Mouse (Mus musculus) R1 (cell line): ENCODE measurements around the gene Dpf2.
"Not testable (repeated sequence)": the region's sequence is repeated elsewhere in the genome, so short reads cannot be mapped to it uniquely, and the experiment has no call there.

ENCODE experiments used
- DNase-seq: peaks from one replicate; pipeline ENCODE4 v3.0.0-alpha.2; 2018; ENCODE audit warnings: low read depth, low spot score

Gene Dpf2

GRCm38 (mm10) chr19:5893282-5894001 is 19.4 kb downstream of the Dpf2 start:
- no peak for DNase-seq

- no peak for DNase-seq
Measured at GRCm38 (mm10) chr19:5892735-5893134, 20.1 kb downstream of the Dpf2 start.

- DNase-seq: no peak
Measured at GRCm38 (mm10) chr19:5892262-5892661, 20.5 kb downstream of the Dpf2 start.

- DNase-seq: no peak
Measured at GRCm38 (mm10) chr19:5891521-5892258, 21.1 kb downstream of the Dpf2 start.

- no peak for DNase-seq
Measured at GRCm38 (mm10) chr19:5889211-5889610, 23.6 kb downstream of the Dpf2 start.

GRCm38 (mm10) chr19:5887234-5887815 is 25.5 kb downstream of the Dpf2 start:
- no peak for DNase-seq

- peak; percentile 56 for DNase-seq
Measured at GRCm38 (mm10) chr19:5885838-5886237, 27.0 kb downstream of the Dpf2 start.

GRCm38 (mm10) chr19:5883935-5884334 is 28.9 kb downstream of the Dpf2 start:
- no peak for DNase-seq

GRCm38 (mm10) chr19:5882079-5882478 is 30.7 kb downstream of the Dpf2 start:
- not testable (repeated sequence) for DNase-seq

GRCm38 (mm10) chr19:5881155-5881554 is 31.7 kb downstream of the Dpf2 start:
- DNase-seq: no peak

GRCm38 (mm10) chr19:5879735-5880134 is 33.1 kb downstream of the Dpf2 start:
- DNase-seq: no peak

GRCm38 (mm10) chr19:5878916-5879315 is 33.9 kb downstream of the Dpf2 start:
- DNase-seq: no peak

GRCm38 (mm10) chr19:5878362-5878722 is 34.5 kb downstream of the Dpf2 start:
- DNase-seq: no peak

GRCm38 (mm10) chr19:5877618-5878361 is 35.0 kb downstream of the Dpf2 start, which contains the start of gene Slc25a45:
Slc25a45 (plus strand) TSS chr19:5877808.
- DNase-seq: peak; percentile 85

- peak; percentile 98 for DNase-seq
Measured at GRCm38 (mm10) chr19:5874969-5875480, 37.8 kb downstream of the Dpf2 start, which contains the start of gene Frmd8. Frmd8 (minus strand) TSS chr19:5875274.

GRCm38 (mm10) chr19:5874391-5874968 is 38.3 kb downstream of the Dpf2 start:
- DNase-seq: no peak

GRCm38 (mm10) chr19:5872931-5873556 is 39.8 kb downstream of the Dpf2 start:
- no peak for DNase-seq

GRCm38 (mm10) chr19:5872528-5872927 is 40.3 kb downstream of the Dpf2 start:
- DNase-seq: no peak

GRCm38 (mm10) chr19:5871683-5872082 is 41.1 kb downstream of the Dpf2 start:
- no peak for DNase-seq

GRCm38 (mm10) chr19:5871273-5871672 is 41.5 kb downstream of the Dpf2 start:
- DNase-seq: peak; percentile 77

GRCm38 (mm10) chr19:5868096-5868495 is 44.7 kb downstream of the Dpf2 start:
- no peak for DNase-seq
